Mouse (Mus musculus): ENCODE measurements around the gene 2810021J22Rik. TPM values are rescaled to one million over a fixed set of nuclear protein-coding genes. Genes with fewer than 3 reads are reported as not detected.

The 2810021J22Rik gene
- polyA plus RNA-seq, 1 experiment, result 10.4 TPM

GRCm38 (mm10) chr11:58926651-58927050, 59.6 kb downstream of the 2810021J22Rik start:
- H3K27ac ChIP-seq (ENCODE audit: control insufficient read depth, insufficient read depth, low read length), result no peak overlapping the region
- WGBS, result 93% methylated on average over 2 of the region's 3 CpGs
- peaks cover 5% of the 10 kb centered on the region; the same call in 1 of the 2 replicates for H3K4me1 ChIP-seq (replicated peaks; ENCODE audit: control insufficient read depth, insufficient read depth, low read length)
- DNase-seq, result no peak
- H3K36me3 ChIP-seq (ENCODE audit: control insufficient read depth, insufficient read depth, low read length), result no peaks in the 10 kb centered on the region
- TF ChIP-seq CTCF (IDR thresholded peaks at IDR 0.05; ENCODE audit: borderline replicate concordance, control insufficient read depth, extremely low read depth, insufficient read depth, low read length, poor library complexity) (no peak), POLR2A (IDR thresholded peaks at IDR 0.05; ENCODE audit: control insufficient read depth, extremely low read depth, insufficient read depth, low read length, poor library complexity) (no peak)
- no peak overlapping the region for H3K4me3 ChIP-seq (ENCODE audit: control insufficient read depth, insufficient read depth, low read length)
- no peaks in the 10 kb centered on the region for H3K27me3 ChIP-seq (ENCODE audit: control insufficient read depth, insufficient read depth, low read length)

GRCm38 (mm10) chr11:58927053-58927452, 60.0 kb downstream of the 2810021J22Rik start:
- 77% methylated on average over 2 of the region's 2 CpGs for WGBS
- H3K4me3 ChIP-seq (ENCODE audit: control insufficient read depth, insufficient read depth, low read length), result no peak overlapping the region
- TF ChIP-seq POLR2A (IDR thresholded peaks at IDR 0.05; ENCODE audit: control insufficient read depth, extremely low read depth, insufficient read depth, low read length, poor library complexity) (no peak), CTCF (IDR thresholded peaks at IDR 0.05; ENCODE audit: borderline replicate concordance, control insufficient read depth, extremely low read depth, insufficient read depth, low read length, poor library complexity) (no peak)
- H3K27me3 ChIP-seq (ENCODE audit: control insufficient read depth, insufficient read depth, low read length), result no peaks in the 10 kb centered on the region
- no peak for DNase-seq
- H3K27ac ChIP-seq (ENCODE audit: control insufficient read depth, insufficient read depth, low read length), result no peak overlapping the region
- peaks cover 5% of the 10 kb centered on the region; the same call in 1 of the 2 replicates for H3K4me1 ChIP-seq (replicated peaks; ENCODE audit: control insufficient read depth, insufficient read depth, low read length)
- peaks cover under 1% of the 10 kb centered on the region; the same call in 1 of the 2 replicates for H3K36me3 ChIP-seq (ENCODE audit: control insufficient read depth, insufficient read depth, low read length)

- DNase-seq, result peak; percentile 75
- peak overlapping the region; percentile 51 for H3K4me3 ChIP-seq (ENCODE audit: control insufficient read depth, insufficient read depth, low read length)
- peaks cover 11% of the 10 kb centered on the region for H3K36me3 ChIP-seq (ENCODE audit: control insufficient read depth, insufficient read depth, low read length)
- no peaks in the 10 kb centered on the region for H3K27me3 ChIP-seq (ENCODE audit: control insufficient read depth, insufficient read depth, low read length)
- WGBS, result 1% methylated on average over 20 of the region's 20 CpGs
- TF ChIP-seq POLR2A (IDR thresholded peaks at IDR 0.05; ENCODE audit: control insufficient read depth, extremely low read depth, insufficient read depth, low read length, poor library complexity) (no peak), CTCF (IDR thresholded peaks at IDR 0.05; ENCODE audit: borderline replicate concordance, control insufficient read depth, extremely low read depth, insufficient read depth, low read length, poor library complexity) (peak; percentile 92; the same call in 1 of the 2 replicates)
- peaks cover 3% of the 10 kb centered on the region; the same call in 1 of the 2 replicates for H3K4me1 ChIP-seq (replicated peaks; ENCODE audit: control insufficient read depth, insufficient read depth, low read length)
- peak overlapping the region; percentile 96 for H3K27ac ChIP-seq (ENCODE audit: control insufficient read depth, insufficient read depth, low read length)
Measured at GRCm38 (mm10) chr11:58927790-58928651, 61.0 kb downstream of the 2810021J22Rik start.

GRCm38 (mm10) chr11:58929055-58929454, 62.0 kb downstream of the 2810021J22Rik start:
- H3K36me3 ChIP-seq (ENCODE audit: control insufficient read depth, insufficient read depth, low read length), result peaks cover 19% of the 10 kb centered on the region
- no peak overlapping the region for H3K4me3 ChIP-seq (ENCODE audit: control insufficient read depth, insufficient read depth, low read length)
- no peak overlapping the region for H3K27ac ChIP-seq (ENCODE audit: control insufficient read depth, insufficient read depth, low read length)
- H3K27me3 ChIP-seq (ENCODE audit: control insufficient read depth, insufficient read depth, low read length), result no peaks in the 10 kb centered on the region
- TF ChIP-seq POLR2A (IDR thresholded peaks at IDR 0.05; ENCODE audit: control insufficient read depth, extremely low read depth, insufficient read depth, low read length, poor library complexity) (no peak), CTCF (IDR thresholded peaks at IDR 0.05; ENCODE audit: borderline replicate concordance, control insufficient read depth, extremely low read depth, insufficient read depth, low read length, poor library complexity) (no peak)
- 85% methylated on average over 4 of the region's 4 CpGs for WGBS
- no peak for DNase-seq
- peaks cover 3% of the 10 kb centered on the region; the same call in 1 of the 2 replicates for H3K4me1 ChIP-seq (replicated peaks; ENCODE audit: control insufficient read depth, insufficient read depth, low read length)

GRCm38 (mm10) chr11:58929641-58930040, 62.6 kb downstream of the 2810021J22Rik start:
- WGBS, result 80% methylated on average over 3 of the region's 3 CpGs
- peaks cover 19% of the 10 kb centered on the region for H3K36me3 ChIP-seq (ENCODE audit: control insufficient read depth, insufficient read depth, low read length)
- no peak for TF ChIP-seq POLR2A (IDR thresholded peaks at IDR 0.05; ENCODE audit: control insufficient read depth, extremely low read depth, insufficient read depth, low read length, poor library complexity)
- TF ChIP-seq CTCF (IDR thresholded peaks at IDR 0.05; ENCODE audit: borderline replicate concordance, control insufficient read depth, extremely low read depth, insufficient read depth, low read length, poor library complexity), result no peak
- no peak overlapping the region for H3K27ac ChIP-seq (ENCODE audit: control insufficient read depth, insufficient read depth, low read length)
- DNase-seq, result no peak
- H3K4me3 ChIP-seq (ENCODE audit: control insufficient read depth, insufficient read depth, low read length), result no peak overlapping the region
- no peaks in the 10 kb centered on the region for H3K27me3 ChIP-seq (ENCODE audit: control insufficient read depth, insufficient read depth, low read length)
- peaks cover 3% of the 10 kb centered on the region; the same call in 1 of the 2 replicates for H3K4me1 ChIP-seq (replicated peaks; ENCODE audit: control insufficient read depth, insufficient read depth, low read length)

GRCm38 (mm10) chr11:58930254-58930653, 63.2 kb downstream of the 2810021J22Rik start:
- no peak overlapping the region for H3K27ac ChIP-seq (ENCODE audit: control insufficient read depth, insufficient read depth, low read length)
- DNase-seq, result no peak
- H3K4me1 ChIP-seq (replicated peaks; ENCODE audit: control insufficient read depth, insufficient read depth, low read length), result peaks cover 3% of the 10 kb centered on the region; the same call in 1 of the 2 replicates
- H3K36me3 ChIP-seq (ENCODE audit: control insufficient read depth, insufficient read depth, low read length), result peaks cover 19% of the 10 kb centered on the region
- TF ChIP-seq POLR2A (IDR thresholded peaks at IDR 0.05; ENCODE audit: control insufficient read depth, extremely low read depth, insufficient read depth, low read length, poor library complexity) (no peak), CTCF (IDR thresholded peaks at IDR 0.05; ENCODE audit: borderline replicate concordance, control insufficient read depth, extremely low read depth, insufficient read depth, low read length, poor library complexity) (no peak)
- no peaks in the 10 kb centered on the region for H3K27me3 ChIP-seq (ENCODE audit: control insufficient read depth, insufficient read depth, low read length)
- 97% methylated on average over 3 of the region's 3 CpGs for WGBS
- no peak overlapping the region for H3K4me3 ChIP-seq (ENCODE audit: control insufficient read depth, insufficient read depth, low read length)

Measured in thymus, adult 2 months (tissue).